Mouse (Mus musculus) embryonic facial prominence, embryonic 12.5 days (tissue): ENCODE measurements around the gene Echdc2. TPM values are rescaled to one million over a fixed set of nuclear protein-coding genes. Genes with fewer than 3 reads are reported as not detected.
"Not testable (repeated sequence)": the region's sequence is repeated elsewhere in the genome, so short reads cannot be mapped to it uniquely, and the experiment has no call there.

Source experiments
- ATAC-seq: fragments of 200-750 bp; cut with Nextera tagmentation; 2 replicates; pipeline ENCODE4 v1.8.0; 2017; ENCODE audit not compliant: insufficient number of reproducible peaks, insufficient read depth, low FRiP score, low TSS enrichment
- H3K27ac ChIP-seq: fragments of 300-500 bp; sonication (generic); 2 replicates; pipeline ENCODE4 v1.5.1; 2016; ENCODE audit warnings: mild to moderate bottlenecking
- H3K27me3 ChIP-seq: fragments of 300-500 bp; sonication (generic); 2 replicates; pipeline ENCODE4 v1.6.1; 2016; ENCODE audit warnings: mild to moderate bottlenecking, moderate library complexity
- H3K36me3 ChIP-seq: fragments of 300-500 bp; sonication (generic); 2 replicates; pipeline ENCODE4 v1.6.1; 2016; ENCODE audit warnings: mild to moderate bottlenecking
- H3K4me1 ChIP-seq: fragments of 300-500 bp; sonication (generic); 2 replicates; pipeline ENCODE4 v1.6.1; 2016
- H3K4me2 ChIP-seq: fragments of 300-500 bp; sonication (generic); replicated peaks from 2 replicates; pipeline ENCODE4 v1.6.1; 2016; ENCODE audit warnings: mild to moderate bottlenecking, moderate library complexity
- H3K4me3 ChIP-seq: fragments of 300-500 bp; sonication (generic); 2 replicates; pipeline ENCODE4 v1.5.1; 2016; ENCODE audit warnings: mild to moderate bottlenecking
- H3K9ac ChIP-seq: fragments of 300-500 bp; sonication (generic); 2 replicates; pipeline ENCODE4 v1.6.1; 2016; ENCODE audit warnings: mild to moderate bottlenecking, moderate library complexity
- H3K9me3 ChIP-seq: fragments of 300-500 bp; sonication (generic); 2 replicates; pipeline ENCODE4 v1.6.1; 2016; ENCODE audit warnings: mild to moderate bottlenecking, moderate library complexity
- WGBS: fragments of 180-500 bp; shearing (Covaris S2); methylation state at CpG from one replicate; pipeline ENCODE4 v1.1.7; 2016; 5-methylcytosine and 5-hydroxymethylcytosine counted together
- polyA plus RNA-seq: library from polyadenylated mRNA; unstranded; fragments of >200 nt; fragmentation: Nextera tagmentation; extraction: Ambion mirVana; gene quantifications from 2 replicates; pipeline ENCODE4 v1.2.1, GENCODE M21; 2016

The Echdc2 gene
- polyA plus RNA-seq, 1 experiment from 2014 or later, result 35.2 TPM

DNA sequence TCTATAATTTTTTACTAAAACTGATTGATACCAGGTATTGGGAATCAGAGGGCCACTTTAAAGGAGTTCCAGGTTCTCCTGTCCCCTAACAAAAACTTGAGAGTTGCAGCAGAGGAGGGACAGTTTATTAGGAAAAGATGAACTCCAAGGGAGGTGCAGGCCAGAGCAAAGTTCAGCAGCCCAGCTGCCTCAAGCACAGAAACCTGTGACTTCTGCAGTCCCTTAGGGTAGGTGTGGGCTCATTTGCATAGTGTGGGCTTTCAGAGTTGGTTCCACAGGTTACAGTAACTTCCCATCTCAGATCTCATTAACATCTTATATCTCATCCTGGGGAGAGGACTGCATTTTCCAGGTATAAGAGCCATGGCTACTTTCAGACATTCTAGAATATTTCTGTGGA, 21.5 kb upstream of the Echdc2 start:
- no peaks in the 10 kb centered on the region for H3K36me3 ChIP-seq
- no peak overlapping the region for H3K4me3 ChIP-seq
- H3K9ac ChIP-seq, result no peak overlapping the region
- no peak overlapping the region for H3K27ac ChIP-seq
- H3K9me3 ChIP-seq, result peaks cover 3% of the 10 kb centered on the region; the same call in 1 of the 2 replicates
- H3K4me2 ChIP-seq, result no peak overlapping the region
- H3K27me3 ChIP-seq, result no peaks in the 10 kb centered on the region
- no peaks in the 10 kb centered on the region for H3K4me1 ChIP-seq
- no peak for ATAC-seq

DNA sequence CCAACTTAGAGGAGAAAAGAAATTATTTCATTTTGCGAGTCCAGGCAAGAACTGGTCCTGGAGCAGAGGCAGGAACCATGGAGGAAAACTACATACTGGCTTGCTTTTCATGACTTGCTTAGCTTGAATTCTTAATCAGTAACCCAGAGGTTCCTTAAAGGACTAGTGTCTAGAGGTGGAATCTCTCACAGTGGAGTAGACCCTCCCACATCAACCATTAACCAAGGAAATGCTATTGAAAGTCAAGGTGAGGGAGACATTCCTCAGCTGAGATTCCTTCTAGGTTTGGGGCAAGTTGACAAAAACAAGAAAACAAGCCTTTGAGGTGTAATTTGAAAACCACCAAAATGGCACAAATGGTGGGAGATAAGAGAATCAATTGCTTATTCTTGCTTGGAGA, 20.4 kb upstream of the Echdc2 start, which contains the start of gene Scp2:
Gene Scp2 (minus strand): TSS at position 119 of the 400 bp plus-strand sequence.
- 94% methylated on average over 1 of the region's 1 CpGs for WGBS

DNA sequence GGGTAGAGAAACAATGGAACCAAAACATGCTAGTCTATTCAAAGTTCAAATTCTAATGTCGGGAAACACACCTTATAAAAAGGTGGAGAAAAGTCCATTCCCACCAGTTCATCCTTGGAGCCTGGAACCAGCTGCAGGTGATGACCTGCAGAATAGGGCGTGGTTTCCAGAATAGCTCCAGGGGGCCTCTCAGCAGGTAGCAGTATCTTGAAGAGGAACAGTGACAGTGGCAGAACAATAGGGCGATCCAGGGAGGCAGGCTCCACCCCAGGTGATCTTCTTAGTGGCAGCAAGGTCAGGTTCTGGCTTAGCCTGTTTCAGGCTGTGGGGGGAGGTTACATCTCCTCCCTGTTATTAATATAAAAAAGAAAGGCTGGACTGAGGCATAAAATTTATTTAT, 19.7 kb upstream of the Echdc2 start:
- H3K4me2 ChIP-seq, H3K27ac ChIP-seq, H3K4me3 ChIP-seq, ATAC-seq, H3K36me3 ChIP-seq, H3K27me3 ChIP-seq, H3K9ac ChIP-seq, H3K9me3 ChIP-seq, H3K4me1 ChIP-seq: not testable (repeated sequence)
- 33% methylated on average over 3 of the region's 3 CpGs for WGBS

More for the DNA sequence above, 20.4 kb upstream of the Echdc2 start, which contains the start of gene Scp2:
- Histone ChIP-seq H3K9me3 (peaks cover 3% of the 10 kb centered on the region; the same call in 1 of the 2 replicates), H3K4me1 (no peaks in the 10 kb centered on the region), H3K4me2 (no peak within 1 kb of the TSS), H3K4me3 (no peak within 1 kb of the TSS), H3K27me3 (no peaks in the 10 kb centered on the region), H3K9ac (no peak within 1 kb of the TSS), H3K36me3 (no peaks in the 10 kb centered on the region), H3K27ac (no peak within 1 kb of the TSS)
- no peak for ATAC-seq

DNA sequence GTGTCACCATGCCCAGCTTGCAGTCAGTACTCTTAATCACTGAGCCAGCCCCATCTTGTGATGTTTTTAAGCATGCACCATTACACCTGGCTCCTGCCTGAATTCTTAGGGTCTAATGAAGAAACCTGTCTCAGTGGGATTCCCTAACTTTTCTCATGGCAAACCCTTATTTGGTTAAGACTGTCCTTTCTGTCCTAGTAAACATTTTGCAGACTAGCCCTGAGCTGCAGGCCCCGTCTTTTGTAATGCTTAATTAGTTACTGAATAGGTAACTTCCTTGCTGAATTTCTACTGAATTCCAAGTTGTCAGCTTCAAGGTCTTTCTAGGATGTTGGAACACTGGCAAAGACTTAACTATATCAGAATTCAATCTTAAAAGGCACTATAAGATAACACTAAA, 10.1 kb upstream of the Echdc2 start:
- not testable (repeated sequence) for H3K36me3 ChIP-seq

DNA sequence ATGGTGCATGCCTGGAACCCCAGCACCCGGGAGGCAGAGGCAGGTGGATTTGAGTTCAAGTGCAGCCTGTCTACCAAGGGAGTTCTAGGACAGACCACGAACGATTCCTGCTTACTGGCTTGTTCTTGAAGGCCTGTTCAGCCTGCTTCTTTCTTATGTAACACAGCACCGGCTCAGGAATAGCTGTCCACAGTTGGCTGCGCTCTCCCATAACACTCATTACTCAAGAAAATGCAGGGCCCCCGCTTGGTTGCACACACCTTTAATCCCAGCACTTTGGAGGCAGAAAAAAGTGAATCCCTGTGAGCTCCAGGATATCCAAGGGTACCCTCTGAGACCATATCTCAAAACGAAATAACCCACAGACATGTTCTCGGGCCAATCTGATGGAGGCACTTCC, 3.3 kb upstream of the Echdc2 start:
- WGBS, result 90% methylated on average over 8 of the region's 8 CpGs
- no peak overlapping the region for H3K9ac ChIP-seq
- H3K4me1 ChIP-seq, result no peaks in the 10 kb centered on the region
- no peak for ATAC-seq
- H3K27ac ChIP-seq, result no peak overlapping the region
- no peak overlapping the region for H3K4me2 ChIP-seq
- no peaks in the 10 kb centered on the region for H3K36me3 ChIP-seq
- peaks cover 7% of the 10 kb centered on the region; the same call in 1 of the 2 replicates for H3K27me3 ChIP-seq
- H3K9me3 ChIP-seq, result no peaks in the 10 kb centered on the region
- H3K4me3 ChIP-seq, result no peak overlapping the region

More for the DNA sequence above, 10.1 kb upstream of the Echdc2 start:
- not testable (repeated sequence) for H3K27me3 ChIP-seq, H3K4me2 ChIP-seq, H3K27ac ChIP-seq, H3K9me3 ChIP-seq, H3K4me3 ChIP-seq, H3K4me1 ChIP-seq, H3K9ac ChIP-seq, ATAC-seq
- WGBS, result 82% methylated on average over 1 of the region's 1 CpGs

DNA sequence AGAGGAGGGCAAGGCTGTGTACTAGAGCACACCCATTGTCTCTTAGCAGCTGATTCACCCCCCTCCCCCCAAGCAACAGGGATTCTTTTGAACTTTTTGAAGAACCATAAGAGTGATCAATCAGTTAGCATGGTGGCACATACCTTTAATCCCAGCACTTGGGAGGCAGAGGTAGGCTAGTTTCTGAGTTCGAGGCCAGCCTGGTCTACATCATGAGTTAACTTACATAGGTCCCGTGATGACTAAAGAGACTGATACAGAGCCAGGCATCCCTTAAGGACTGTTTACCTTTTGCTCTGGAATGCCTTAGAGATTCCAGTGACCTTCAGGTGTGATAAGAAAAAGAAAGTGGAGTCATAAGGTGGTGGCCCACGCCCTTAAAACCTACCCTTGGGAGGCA, 1.9 kb upstream of the Echdc2 start:
- ATAC-seq, result no peak
- H3K9me3 ChIP-seq, result no peaks in the 10 kb centered on the region
- no peak overlapping the region for H3K9ac ChIP-seq
- 95% methylated on average over 3 of the region's 3 CpGs for WGBS
- no peaks in the 10 kb centered on the region for H3K36me3 ChIP-seq
- no peak overlapping the region for H3K27ac ChIP-seq
- H3K27me3 ChIP-seq, result peaks cover 7% of the 10 kb centered on the region; the same call in 1 of the 2 replicates
- no peak overlapping the region for H3K4me2 ChIP-seq
- H3K4me1 ChIP-seq, result no peaks in the 10 kb centered on the region
- H3K4me3 ChIP-seq, result no peak overlapping the region

DNA sequence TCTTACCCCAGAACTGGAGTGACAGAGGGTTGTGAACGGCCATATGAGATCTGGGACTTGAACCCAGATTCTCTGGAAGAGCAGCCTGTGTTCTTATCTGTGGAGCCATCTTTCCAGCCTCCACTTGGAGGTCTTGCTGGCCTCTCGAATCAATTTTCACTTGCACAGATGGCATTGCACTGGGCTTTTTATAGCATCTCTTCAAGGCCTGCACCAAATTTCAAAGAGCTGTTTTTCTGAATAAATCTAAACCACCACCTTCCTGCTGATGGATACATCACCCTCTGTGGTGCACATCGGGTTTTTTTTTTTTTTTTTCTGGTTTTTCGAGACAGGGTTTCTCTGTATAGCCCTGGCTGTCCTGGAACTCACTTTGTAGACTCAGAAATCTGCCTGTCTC, 1.6 kb downstream of the Echdc2 start:
- Histone ChIP-seq H3K4me1 (no peaks in the 10 kb centered on the region), H3K9me3 (no peaks in the 10 kb centered on the region), H3K27me3 (peaks cover 7% of the 10 kb centered on the region; the same call in 1 of the 2 replicates), H3K4me3 (no peak overlapping the region), H3K27ac (no peak overlapping the region), H3K9ac (no peak overlapping the region), H3K36me3 (peaks cover 4% of the 10 kb centered on the region; the same call in 1 of the 2 replicates), H3K4me2 (no peak overlapping the region)
- ATAC-seq, result no peak
- 87% methylated on average over 4 of the region's 4 CpGs for WGBS

DNA sequence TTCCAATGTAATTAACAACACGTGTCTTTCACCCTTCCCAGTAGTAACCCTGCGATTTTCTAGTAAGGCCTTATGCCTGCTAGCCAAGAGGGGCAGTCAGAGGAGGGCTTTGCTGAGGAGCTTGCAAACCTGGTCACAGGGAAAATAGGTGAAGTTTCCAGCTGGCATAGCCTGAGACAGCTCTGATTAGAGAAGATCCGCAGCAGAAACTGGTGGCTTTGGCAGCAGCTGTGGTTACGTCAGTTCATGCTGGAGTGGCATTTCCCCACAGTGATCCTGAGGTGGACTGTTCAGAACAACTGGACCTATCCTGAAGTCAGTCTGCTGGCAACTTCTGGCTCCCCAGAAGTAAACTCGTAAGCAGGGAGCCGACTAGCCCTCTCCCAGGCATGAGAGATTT, 2.8 kb downstream of the Echdc2 start:
- Histone ChIP-seq H3K4me3 (no peak overlapping the region), H3K36me3 (peaks cover 4% of the 10 kb centered on the region; the same call in 1 of the 2 replicates), H3K4me1 (no peaks in the 10 kb centered on the region), H3K9me3 (no peaks in the 10 kb centered on the region), H3K9ac (no peak overlapping the region), H3K27ac (no peak overlapping the region), H3K27me3 (peaks cover 7% of the 10 kb centered on the region; the same call in 1 of the 2 replicates), H3K4me2 (no peak overlapping the region)
- no peak for ATAC-seq
- WGBS, result 58% methylated on average over 6 of the region's 6 CpGs

DNA sequence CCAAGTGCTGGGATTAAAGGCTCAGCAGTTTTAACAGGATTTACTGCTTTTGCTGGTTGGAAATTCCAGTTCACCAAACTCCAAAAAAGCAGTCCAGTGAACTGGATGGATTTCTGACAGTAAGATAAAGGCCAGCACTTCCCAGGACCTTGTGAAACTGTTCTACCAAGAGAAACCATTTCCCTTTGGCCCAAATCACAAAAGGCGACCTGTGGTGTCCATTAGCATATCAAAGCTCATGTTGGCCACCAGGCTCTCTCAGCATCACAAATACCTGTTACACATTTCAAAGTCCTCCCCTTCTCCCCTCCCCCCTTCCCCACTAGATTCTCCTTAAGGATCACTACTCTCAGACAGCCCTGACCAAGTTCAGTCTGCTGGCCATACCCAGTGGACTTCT, 17.0 kb downstream of the Echdc2 start:
- no peak for ATAC-seq
- no peak overlapping the region for H3K4me3 ChIP-seq
- no peaks in the 10 kb centered on the region for H3K4me1 ChIP-seq
- no peak overlapping the region for H3K9ac ChIP-seq
- H3K27me3 ChIP-seq, result no peaks in the 10 kb centered on the region
- H3K27ac ChIP-seq, result no peak overlapping the region
- no peaks in the 10 kb centered on the region for H3K9me3 ChIP-seq
- H3K4me2 ChIP-seq, result no peak overlapping the region
- no peaks in the 10 kb centered on the region for H3K36me3 ChIP-seq
- WGBS, result 48% methylated on average over 1 of the region's 1 CpGs

DNA sequence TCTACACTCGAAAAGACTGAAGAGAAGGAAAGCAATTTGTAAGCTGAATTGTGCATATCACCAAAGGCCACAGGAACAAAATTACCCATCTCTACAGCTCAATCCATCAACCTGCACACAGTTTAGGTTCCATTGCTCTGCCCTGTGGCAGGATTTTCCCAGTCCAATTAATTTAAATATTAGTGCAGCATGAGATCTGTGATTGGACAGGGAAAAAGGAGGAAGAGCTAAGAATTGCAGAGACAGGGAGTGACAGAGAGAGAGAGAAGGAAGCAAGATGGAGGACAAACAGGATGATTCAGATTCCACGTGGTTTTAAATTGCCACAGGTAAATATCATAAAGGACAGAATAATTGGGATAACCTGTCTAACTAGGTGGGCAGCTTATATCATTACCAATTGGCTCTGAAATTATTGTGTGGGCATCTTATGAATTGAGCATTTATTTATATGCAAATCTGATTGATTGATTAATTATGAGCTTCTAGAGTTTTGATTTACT, 27.6 kb downstream of the Echdc2 start:
- Histone ChIP-seq H3K9me3 (no peaks in the 10 kb centered on the region), H3K4me1 (0 out of 2 replicates have a peak, but pooled peaks cover 5% of the 10 kb centered on the region), H3K27me3 (no peaks in the 10 kb centered on the region), H3K9ac (no peak overlapping the region), H3K27ac (no peak overlapping the region), H3K4me2 (no peak overlapping the region), H3K36me3 (no peaks in the 10 kb centered on the region), H3K4me3 (no peak overlapping the region)
- ATAC-seq, result no peak
- WGBS, result 67% methylated on average over 2 of the region's 2 CpGs

DNA sequence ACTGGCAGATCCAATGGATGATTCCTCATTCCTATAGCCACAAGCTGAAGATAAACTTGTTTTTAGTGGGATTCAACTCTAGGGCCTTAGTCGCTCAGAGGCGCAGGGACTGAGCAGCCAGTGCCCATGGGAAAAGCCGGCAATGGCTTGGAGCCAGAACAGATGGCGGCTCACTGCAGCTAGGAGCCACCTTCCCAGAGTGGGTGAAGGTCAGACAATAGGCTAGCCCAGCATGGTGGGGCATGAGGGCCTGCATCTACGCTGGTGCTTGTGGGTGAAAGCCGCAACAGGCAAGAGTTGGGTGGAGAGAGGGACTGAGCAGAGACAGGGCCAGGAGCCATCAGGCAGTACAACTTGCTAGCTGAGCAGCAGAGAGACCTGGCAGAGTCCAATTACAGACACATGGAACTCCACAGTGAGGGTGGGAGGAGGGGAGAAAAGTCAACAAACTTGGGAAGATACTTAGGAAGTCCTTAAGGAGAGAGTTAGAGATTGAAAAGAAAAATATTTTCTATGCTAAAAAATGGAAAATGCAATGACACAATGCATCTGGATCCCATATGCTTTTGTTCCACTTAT, 31.1 kb downstream of the Echdc2 start:
- H3K27ac ChIP-seq, result peak overlapping the region; percentile 63; the same call in 1 of the 2 replicates
- H3K36me3 ChIP-seq, result no peaks in the 10 kb centered on the region
- no peak overlapping the region for H3K4me3 ChIP-seq
- H3K27me3 ChIP-seq, result no peaks in the 10 kb centered on the region
- H3K9ac ChIP-seq, result no peak overlapping the region
- WGBS, result 63% methylated on average over 6 of the region's 6 CpGs
- H3K9me3 ChIP-seq, result no peaks in the 10 kb centered on the region
- 0 out of 2 replicates have a peak, but pooled peaks cover 5% of the 10 kb centered on the region for H3K4me1 ChIP-seq
- no peak for ATAC-seq
- H3K4me2 ChIP-seq, result no peak overlapping the region; the same call in 1 of the 2 replicates

DNA sequence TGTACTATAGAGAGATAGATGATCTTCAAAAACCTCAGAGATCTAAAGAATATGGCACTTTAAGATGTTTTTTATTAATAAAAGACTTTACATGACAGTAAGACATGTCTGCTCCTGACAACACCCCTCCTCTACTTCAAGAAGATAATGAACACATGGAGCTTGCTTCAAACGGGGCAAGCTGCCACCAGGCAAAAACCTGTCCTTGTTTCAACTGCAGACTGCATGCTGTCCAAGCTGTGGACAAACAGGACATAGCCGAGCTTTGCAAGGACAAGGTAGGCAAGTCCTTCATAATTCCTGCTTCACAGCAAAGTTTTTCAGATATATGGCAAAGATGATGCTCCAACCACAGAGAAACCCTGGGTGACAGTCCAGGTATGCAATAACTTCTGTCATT, 34.0 kb downstream of the Echdc2 start:
- no peak overlapping the region for H3K4me3 ChIP-seq
- no peak overlapping the region for H3K9ac ChIP-seq
- no peaks in the 10 kb centered on the region for H3K36me3 ChIP-seq
- H3K27me3 ChIP-seq, result no peaks in the 10 kb centered on the region
- 56% methylated on average over 2 of the region's 2 CpGs for WGBS
- no peak overlapping the region for H3K27ac ChIP-seq
- H3K4me2 ChIP-seq, result no peak overlapping the region
- 0 out of 2 replicates have a peak, but pooled peaks cover 5% of the 10 kb centered on the region for H3K4me1 ChIP-seq
- H3K9me3 ChIP-seq, result no peaks in the 10 kb centered on the region
- ATAC-seq, result no peak
